Mouse (Mus musculus): ENCODE measurements around the gene Zfp988. TPM values are rescaled to one million over a fixed set of nuclear protein-coding genes. Genes with fewer than 3 reads are reported as not detected.
"Not testable (repeated sequence)": the region's sequence is repeated elsewhere in the genome, so short reads cannot be mapped to it uniquely, and the experiment has no call there.

Gene Zfp988
- total RNA-seq (2021) (under 1 TPM; 0.20 to 0.21 TPM), polyA plus RNA-seq (2012; rRNA removed) (not detected in 2 replicates)
- long read RNA-seq = 0 reads

DNA sequence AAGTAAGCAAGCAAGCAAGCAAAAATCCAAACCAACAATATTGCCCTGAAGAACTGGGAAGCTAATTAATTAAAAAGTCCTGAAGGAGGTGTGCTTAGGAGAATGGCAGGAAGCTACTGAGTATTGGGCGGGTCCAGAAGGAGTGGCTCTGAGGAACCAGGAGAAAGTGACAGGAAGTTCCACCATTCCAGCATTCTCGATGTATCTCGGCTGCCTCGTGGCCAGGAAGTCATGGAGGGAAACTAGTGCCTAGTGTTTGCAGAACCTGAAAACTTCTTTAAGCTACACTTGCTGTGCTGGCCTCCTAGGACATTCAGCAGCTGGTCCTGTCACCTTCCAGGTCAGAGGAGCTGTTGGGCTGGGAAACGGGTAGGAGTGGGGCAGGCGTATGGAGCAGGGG is at the start of gene Zfp988:
TSS of gene Zfp988 (plus strand) at position 239 of the 400 bp plus-strand sequence.
- DNase-seq = not testable (repeated sequence)

DNA sequence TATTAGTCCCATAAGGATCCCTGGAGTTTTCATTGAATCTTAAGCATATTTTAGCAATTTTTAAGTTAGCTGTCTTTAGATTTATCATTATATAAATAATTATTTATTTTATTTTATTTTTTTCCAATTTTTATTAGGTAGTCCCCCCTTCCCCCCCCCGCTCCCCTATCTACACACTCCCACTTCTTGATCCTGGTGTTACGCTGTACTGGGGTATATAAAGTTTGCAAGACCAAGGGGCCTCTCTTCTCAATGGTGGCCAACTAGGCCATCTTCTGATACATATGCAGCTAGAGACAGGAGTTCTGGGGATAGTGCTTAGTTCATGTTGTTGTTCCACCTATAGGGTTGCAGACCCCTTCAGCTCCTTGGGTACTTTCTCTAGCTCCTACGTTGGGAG is 42.8 kb upstream of the Zfp988 start:
- not testable (repeated sequence) for DNase-seq

DNA sequence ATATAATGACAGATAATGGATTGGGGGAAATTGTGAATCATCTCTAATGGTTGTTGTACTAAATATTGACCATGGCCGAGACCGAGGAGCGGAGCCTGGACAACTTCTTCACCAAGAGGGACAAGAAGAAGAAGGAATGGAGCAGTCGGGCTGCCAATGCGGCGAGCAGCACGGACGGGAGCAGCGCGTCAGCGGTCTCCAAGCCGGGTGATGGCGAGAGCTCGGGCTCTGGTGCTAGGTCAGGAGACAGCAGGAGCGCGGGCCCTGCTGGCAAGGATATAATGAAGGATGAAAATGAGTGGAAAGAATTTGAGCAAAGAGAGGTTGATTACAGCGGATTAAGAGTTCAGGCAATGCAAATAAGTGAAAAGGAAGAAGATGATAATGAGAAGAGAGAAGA is 38.2 kb upstream of the Zfp988 start:
- not testable (repeated sequence) for DNase-seq

DNA sequence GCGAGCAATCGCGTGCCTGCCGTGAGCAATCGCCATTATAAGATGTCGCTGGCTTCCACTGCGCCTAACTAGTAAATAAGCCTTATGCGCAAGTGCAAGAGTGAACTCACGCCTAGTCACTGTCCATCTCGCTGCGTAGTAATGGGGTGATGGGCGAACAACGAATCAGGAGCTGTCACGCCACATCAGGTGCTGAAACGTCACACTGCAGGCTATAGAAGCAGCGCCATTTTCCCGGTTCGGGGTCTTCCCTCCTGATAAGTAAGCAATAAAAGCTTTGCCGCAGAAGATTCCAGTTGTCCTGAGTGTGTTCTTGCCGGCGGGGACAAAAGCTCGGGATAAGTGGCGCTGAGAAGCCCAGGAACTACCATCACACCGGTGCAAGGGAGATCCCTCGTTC is 36.7 kb upstream of the Zfp988 start:
- not testable (repeated sequence) for DNase-seq

DNA sequence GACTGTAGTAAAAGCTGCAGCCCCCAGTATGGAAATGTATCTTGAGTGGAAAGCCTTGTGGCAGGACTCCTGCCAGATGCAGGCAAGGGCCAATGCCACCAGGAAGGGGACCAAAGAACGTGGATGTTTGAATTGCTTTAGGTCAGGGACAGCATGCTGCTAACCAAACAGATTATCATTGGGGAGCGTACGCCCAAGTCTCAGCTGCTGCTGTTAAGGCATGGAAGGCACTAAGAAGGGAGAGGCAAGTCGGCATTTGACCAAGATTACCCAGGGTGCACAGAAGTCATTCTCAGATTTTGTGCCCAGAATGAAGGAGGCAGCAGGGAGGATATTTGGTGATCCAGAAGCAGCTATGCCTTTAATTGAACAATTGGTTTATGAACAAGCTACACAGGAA is 35.4 kb upstream of the Zfp988 start:
- not testable (repeated sequence) for DNase-seq

DNA sequence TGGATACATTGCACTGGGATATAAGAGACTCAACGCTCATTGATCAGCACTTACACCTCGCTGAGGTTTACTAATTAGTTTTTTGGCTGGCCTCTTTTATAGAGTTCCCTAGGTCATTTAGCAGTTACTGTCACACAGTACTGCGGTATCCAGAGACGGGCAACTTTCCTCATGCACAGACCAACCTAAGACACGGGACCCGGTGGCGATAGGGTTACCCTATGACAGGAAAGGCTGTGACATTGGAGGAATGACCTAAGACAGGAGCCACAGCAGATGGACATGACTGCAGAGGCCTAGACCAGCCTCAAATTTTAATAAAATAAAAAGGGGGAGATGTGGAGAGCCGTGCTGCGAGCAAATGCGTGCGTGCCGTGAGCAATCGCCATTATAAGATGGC is 33.9 kb upstream of the Zfp988 start:
- not testable (repeated sequence) for DNase-seq

DNA sequence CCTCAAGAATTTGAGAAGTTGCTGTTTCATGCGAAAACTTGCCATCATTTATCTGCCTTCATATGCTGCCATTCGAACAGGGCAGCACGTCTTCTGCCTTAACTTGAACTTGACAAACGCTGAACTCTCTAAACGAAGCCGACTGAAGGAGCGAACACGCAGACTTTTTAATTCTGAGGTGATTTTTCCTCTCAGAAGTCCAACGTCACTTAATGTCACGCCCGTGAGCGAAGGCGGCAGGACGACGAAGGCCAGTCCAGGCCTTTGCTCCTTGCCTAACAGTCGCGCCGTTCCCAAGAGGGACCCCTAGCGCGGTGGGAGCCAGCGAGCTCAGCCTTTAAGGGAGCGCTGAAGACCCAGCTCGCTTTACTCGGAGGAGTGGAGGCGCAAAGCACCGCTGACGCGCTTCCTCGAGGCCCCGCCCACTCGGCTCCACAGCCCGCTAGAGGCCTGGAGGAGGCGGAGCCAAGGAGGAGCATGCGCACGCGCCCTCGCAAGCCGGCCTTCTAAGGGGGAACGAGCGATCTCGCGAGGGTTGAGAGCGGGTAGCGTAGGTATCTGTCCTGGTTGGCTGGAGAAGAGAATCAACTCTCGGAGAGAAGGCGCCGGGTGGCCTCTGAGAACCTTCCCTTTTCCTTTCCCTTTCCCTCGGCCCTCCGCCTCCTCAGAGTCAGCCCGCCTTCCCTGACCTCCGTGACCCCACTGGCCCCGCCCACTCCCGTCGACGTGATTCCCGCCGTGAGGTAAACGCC is 30.3 kb upstream of the Zfp988 start:
- not testable (repeated sequence) for DNase-seq

DNA sequence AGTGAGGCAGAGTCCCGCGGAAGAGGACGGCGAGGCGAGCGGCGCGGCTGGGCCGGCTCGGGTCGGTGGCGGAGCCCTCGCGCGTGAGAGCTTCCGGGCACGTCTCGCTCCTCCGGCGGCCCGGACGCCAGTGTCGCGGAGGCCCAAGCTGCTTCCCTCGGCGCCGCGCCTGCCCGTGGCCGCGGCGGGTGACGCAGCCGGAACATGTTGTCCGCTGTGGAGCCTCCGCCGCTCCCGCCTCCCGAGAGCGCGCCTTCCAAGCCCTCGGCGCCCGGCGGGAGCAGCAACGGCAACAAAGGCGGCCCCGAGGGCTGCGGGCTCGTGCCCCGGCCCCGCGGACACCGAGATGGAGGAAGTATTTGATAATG is 29.7 kb upstream of the Zfp988 start:
- DNase-seq = not testable (repeated sequence)

DNA sequence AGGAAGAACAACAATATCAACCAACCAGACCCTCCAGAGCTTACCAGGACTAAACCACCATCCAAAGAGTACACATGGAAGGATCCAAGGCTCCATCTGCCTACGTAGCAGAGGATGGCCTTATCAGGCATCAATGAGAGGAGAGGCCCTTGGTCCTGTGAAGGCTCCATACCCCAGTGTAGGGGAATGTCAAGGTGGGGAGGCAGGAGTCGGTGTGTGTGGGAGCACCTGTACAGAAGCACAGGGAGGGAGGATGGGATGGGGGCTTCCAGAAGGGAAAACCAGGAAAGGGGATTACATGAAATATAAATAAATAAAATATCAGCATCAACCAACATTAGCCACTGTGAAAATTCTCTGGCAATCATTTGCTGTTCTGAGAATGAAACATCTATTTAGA is 25.1 kb upstream of the Zfp988 start:
- not testable (repeated sequence) for DNase-seq

DNA sequence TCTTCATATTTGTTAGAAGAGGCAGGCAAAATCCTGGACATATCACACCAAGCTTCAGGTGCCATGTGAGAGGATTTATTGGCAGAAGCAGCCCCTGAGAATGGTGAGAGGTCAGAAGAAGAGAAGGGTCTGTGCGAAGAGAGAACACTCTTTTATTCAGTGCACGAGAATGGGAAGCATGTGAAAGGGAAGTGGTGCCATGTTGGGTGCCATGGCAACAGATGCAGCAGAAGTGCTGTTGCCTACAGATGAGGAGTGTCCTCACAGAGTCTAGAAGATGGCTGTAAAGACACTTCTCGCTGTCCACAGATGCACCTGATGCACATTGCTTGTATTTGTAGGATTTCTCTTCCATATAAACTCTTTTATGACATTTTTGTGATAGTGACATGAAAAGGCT is 6.9 kb upstream of the Zfp988 start:
- DNase-seq = not testable (repeated sequence)

DNA sequence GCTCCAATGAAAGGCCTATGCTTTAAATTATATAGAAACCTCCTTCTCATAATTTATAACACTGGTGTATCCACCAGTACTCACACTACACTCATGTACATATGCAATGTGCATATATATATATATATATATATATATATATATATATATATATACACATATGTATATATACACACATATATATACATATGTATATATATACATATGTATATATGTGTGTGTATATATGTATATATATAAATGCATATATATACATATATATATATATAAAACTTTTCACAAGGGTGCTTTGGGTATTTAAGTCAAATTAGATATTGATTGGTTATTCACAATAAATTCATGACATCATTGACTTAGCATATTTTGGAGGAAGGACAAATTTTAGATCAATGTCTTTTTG is 3.1 kb upstream of the Zfp988 start:
- DNase-seq = not testable (repeated sequence)

DNA sequence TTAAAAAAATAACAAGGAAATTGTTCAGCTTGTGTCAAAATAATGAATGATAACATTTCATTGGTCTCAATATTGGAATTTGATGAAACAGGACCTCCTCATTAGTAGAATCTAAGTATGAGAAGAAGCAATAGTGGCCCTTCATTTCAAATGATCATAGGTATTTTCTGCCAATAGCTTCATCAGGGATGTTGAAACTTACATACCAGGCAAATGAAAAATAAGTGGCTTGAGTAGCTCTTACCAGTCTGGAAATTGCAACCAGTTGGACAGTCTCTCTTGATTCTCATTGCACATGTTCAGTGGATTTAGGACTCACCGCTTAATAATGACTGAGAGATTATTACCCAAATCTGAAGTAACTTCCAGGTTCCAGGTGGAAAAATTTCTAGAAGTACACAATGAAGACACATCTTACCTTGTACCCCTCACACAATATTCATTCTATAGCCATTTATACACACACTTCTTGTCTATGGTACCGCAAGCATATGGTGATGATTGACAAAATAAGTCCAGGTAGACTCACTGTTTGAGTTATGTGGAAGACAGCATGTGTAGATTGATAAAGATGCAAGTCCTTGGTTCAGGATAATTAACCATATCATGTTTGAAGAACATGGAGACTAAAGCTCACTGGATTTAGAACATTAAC is 29.7 kb downstream of the Zfp988 start:
- DNase-seq = not testable (repeated sequence)

DNA sequence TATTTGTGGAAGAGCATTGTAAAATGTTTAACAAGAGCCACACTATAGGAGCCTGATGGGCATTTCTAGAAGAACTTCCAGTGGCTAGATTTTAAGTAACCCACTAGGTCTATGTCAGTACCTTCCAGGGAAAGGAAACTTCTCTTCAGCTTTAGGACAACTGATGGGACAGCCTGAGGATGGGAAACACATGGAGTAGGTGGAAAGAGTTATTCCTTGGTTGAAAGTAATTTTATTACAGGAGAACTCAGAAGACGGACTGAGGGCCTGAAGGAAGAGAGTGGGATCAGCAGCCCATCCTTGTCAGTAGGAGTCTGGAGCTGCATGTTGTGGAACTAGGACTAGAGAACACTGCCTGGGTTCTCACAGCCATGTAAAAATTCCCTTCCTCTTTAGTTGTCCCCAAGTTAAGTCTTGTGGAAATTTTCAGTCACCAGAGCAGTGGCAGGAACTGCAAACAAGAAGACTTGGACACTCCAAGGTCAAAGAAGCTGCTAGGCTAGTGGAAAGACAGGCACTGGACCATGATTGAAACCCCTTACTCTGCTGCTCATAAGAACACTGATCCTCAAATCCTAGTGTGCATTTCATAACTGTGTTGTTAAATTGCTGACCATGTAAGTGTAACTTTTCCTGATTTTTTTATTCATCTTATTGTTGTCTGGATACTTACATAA is 30.4 kb downstream of the Zfp988 start:
- DNase-seq = not testable (repeated sequence)

DNA sequence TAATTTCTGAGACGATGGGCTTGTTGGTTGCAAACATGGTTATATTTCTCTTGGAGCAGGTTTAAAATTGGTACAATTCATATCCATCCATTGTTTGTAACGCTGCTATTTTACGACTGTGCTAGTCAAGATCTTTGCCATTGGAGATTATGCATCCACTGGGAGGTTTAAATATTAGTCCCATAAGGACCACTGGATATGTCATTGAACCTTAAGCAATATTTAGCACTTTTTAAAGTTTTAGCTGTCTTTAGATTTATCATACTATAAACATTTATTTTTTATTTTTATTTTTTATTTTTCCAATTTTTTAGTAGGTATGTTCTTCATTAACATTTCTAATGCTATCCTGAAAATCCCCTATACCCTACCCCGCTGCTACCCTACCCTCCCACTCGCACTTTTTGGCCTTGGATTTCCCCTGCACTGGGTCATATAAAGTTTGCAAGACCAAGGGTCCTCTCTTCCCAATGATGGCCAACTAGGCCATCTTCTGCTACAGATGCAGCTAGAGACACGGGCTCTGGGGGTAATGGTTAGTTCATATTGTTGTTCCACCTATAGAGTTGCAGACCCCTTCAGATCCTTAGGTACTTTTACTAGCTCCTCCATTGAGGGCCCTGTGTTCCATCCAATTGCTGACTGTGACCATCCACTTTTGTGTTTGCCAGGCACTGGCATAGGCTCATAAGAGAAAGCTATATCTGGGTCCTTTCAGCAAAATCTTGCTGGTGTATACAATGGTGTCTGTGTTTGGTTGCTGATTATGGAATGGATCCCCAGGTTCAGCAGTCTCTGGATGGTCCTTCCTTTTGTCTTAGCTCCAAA is 31.1 kb downstream of the Zfp988 start:
- DNase-seq = not testable (repeated sequence)

DNA sequence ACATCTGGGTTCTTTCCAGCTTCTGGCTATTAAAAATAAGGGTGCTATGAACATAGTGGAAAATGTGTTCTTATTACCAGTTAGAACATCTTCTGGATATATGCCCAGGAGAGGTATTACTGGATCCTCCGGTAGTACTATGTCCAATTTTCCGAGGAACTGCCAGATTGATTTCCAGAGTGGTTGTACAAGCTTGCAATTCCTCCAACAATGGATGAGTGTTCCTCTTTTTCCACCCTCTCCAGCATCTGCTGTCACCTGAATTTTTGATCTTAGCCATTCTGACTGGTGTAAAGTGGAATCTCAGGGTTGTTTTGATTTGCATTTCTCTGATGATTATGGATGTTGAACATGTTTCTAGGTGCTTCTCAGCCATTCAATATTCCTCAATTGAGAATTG is 32.0 kb downstream of the Zfp988 start:
- not testable (repeated sequence) for DNase-seq

DNA sequence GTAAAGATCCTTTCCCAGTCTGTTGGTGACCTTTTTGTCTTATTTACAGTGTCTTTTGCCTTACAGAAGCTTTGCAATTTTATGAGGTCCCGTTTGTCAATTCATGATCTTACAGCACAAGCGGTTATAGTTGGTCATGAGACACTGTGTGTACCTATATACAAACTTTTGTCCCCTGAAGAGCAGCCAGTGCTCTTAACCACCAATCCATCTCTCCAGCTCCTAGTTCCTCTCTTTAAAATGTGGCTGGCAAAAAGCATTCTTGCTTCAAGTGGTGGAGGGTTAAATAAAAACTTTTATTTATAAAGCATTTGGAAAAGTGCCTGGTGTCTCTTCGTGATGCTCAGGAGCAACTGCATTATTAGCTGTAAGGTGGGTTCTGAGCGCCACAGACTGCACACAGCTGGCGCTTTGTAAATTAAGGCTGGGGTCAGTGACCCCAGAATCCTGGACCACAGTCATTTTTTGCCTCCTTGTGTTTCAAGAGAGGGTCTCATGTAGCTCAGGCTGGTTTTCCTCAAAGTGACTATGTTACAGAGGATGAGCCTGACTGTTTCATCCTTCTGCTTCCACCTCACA is 32.6 kb downstream of the Zfp988 start:
- no peak for DNase-seq

DNA sequence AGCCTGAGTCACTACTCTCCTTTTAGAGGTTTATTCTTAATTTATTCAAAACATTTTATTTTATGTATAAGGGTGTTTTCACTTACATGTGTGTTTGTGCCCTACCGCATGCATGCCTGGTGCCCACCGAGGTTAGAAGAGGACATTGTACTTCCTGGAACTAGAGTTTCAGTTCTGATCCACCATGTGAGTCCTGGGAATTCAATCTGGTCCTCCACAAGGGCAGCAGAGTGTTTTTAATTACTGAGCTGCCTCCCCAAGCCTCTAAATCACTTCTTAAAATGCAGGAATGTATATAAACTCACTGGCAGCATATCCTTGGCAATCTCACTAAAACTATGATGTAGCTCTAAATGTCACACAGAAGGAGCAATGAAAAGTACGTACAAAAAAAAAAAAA is 33.2 kb downstream of the Zfp988 start:
- not testable (repeated sequence) for DNase-seq

DNA sequence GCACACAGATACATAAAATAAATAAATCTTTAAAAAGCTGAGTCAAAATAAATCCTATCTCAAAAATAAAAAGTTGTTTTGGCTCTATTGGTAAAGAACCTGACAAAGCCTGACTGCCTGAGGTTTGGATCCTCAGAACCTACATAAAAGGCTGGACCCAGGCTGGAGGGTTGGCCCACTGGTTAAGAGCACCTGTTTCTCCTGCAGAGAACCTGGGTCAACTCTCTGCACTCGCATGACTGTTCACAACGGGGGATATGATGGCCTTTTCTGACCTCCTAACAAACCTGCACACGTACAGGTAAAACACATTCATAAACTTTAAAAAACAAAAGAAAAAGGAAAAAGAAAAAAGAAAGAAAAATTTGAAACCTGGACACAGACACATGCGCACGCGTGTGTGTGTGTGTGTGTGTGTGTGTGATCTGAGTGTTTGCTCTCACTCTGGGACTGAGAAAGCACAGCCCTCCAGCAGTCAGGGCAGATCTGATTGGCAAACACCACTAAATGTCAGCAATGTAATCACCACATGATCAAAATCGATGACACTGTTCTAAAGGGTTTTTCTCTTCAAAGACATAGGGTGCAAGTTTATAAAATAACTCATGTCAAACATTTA is 34.2 kb downstream of the Zfp988 start:
- not testable (repeated sequence) for DNase-seq

DNA sequence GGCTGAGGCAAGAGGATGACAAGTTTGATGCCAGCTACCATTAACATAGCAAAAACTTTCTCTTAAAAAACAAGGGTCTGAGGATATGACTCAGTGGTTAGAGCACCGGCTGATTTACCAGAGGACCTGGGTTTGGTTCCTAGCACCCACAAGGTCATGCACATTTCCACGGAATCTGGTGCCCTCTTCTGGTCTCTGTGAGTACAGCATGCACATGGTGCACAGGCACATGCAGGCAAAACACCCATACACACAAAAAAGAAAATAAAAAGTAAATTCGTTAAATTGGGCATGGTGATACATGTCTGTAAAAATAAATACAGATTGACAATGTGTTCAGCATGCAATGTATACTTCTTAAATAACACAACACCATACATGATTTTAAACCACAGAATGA is 34.8 kb downstream of the Zfp988 start:
- DNase-seq = not testable (repeated sequence)

DNA sequence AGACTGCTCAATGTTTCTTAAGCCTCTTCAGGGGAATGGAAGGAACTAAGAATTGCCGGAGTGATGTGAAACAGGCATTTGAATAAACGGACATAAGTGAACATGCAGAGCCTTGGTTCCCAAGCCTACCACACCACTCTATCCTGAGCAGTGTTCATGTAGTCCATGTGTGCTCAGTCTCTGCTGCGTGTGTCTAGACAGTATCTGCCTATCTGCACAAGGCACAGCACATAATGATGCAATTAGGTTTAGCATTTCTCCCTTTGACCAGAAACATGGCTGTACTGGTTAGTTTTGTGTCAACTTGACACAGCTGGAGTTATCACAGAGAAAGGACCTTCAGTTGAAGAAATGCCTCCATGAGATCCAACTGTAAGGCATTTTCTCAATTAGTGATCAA is 35.4 kb downstream of the Zfp988 start:
- DNase-seq = not testable (repeated sequence)
